Mouse (Mus musculus) cortical plate, adult 2 months (tissue): ENCODE data around the gene Akap6. TPM values are rescaled to one million over a fixed set of nuclear protein-coding genes. Genes with fewer than 3 reads are reported as not detected.

Experiments used
- H3K27ac ChIP-seq: fragments of 200-500 bp; 2 replicates; pipeline ENCODE4 v1.5.1; 2012; ENCODE audit warnings: low read length, control low read depth, inconsistent platforms; ENCODE audit not compliant: insufficient read depth
- H3K4me1 ChIP-seq: fragments of 200-500 bp; 2 replicates; pipeline ENCODE4 v1.6.1; 2011; ENCODE audit warnings: low read length; ENCODE audit not compliant: control insufficient read depth, insufficient read depth
- H3K4me3 ChIP-seq: fragments of 200-500 bp; 2 replicates; pipeline ENCODE4 v1.5.1; 2011; ENCODE audit warnings: mild to moderate bottlenecking, low read length, control low read depth; ENCODE audit not compliant: insufficient read depth
- CTCF ChIP-seq: fragments of 200-500 bp; IDR thresholded peaks from 2 replicates; pipeline ENCODE4 v1.5.1; 2011; ENCODE audit warnings: mild to moderate bottlenecking, control low read depth, low read length; ENCODE audit not compliant: insufficient read depth; ENCODE audit errors: extremely low read depth
- POLR2A ChIP-seq: fragments of 200-500 bp; IDR thresholded peaks from 2 replicates; pipeline ENCODE4 v1.6.1; 2011; ENCODE audit warnings: mild to moderate bottlenecking, low read length, control low read depth; ENCODE audit not compliant: insufficient read depth; ENCODE audit errors: extremely low read depth
- polyA plus RNA-seq: library from polyadenylated mRNA; depleted of rRNA; stranded (reverse); fragments of >200 nt; gene quantifications from 2 replicates; pipeline ENCODE4 v1.2.3, GENCODE M21; 2012

Gene Akap6
- polyA plus RNA-seq, 1 experiment: 35.8 TPM

GRCm38 (mm10) chr12:53040634-53041033, 341.5 kb downstream of the Akap6 start:
- TF ChIP-seq POLR2A: no peak
- TF ChIP-seq CTCF: no peak
- Histone ChIP-seq H3K4me3 (no peak overlapping the region), H3K4me1 (peaks cover 4% of the 10 kb centered on the region; the same call in 1 of the 2 replicates), H3K27ac (no peak overlapping the region)

GRCm38 (mm10) chr12:53042739-53043138, 343.6 kb downstream of the Akap6 start:
- Histone ChIP-seq H3K4me3 (no peak overlapping the region), H3K4me1 (peaks cover 4% of the 10 kb centered on the region; the same call in 1 of the 2 replicates), H3K27ac (no peak overlapping the region)
- no peak for TF ChIP-seq POLR2A
- TF ChIP-seq CTCF: peak; percentile 63

- Histone ChIP-seq H3K4me3 (no peak overlapping the region), H3K27ac (no peak overlapping the region), H3K4me1 (no peaks in the 10 kb centered on the region)
- no peak for TF ChIP-seq CTCF
- TF ChIP-seq POLR2A: no peak
These were observed 358.4 kb downstream of the Akap6 start for GRCm38 (mm10) chr12:53057606-53058005.

- Histone ChIP-seq H3K4me3 (no peak overlapping the region), H3K27ac (no peak overlapping the region), H3K4me1 (peaks cover 1% of the 10 kb centered on the region; the same call in 1 of the 2 replicates)
- TF ChIP-seq POLR2A: no peak
- TF ChIP-seq CTCF: no peak
These were observed 361.7 kb downstream of the Akap6 start for GRCm38 (mm10) chr12:53060903-53061302.

GRCm38 (mm10) chr12:53061466-53062124, 362.4 kb downstream of the Akap6 start:
- H3K4me3 ChIP-seq: no peak overlapping the region
- no peak for TF ChIP-seq POLR2A
- no peak for TF ChIP-seq CTCF
- H3K4me1 ChIP-seq: peaks cover 1% of the 10 kb centered on the region; the same call in 1 of the 2 replicates
- H3K27ac ChIP-seq: no peak overlapping the region

- TF ChIP-seq CTCF (no peak), POLR2A (no peak)
- Histone ChIP-seq H3K27ac (no peak overlapping the region), H3K4me1 (peaks cover 1% of the 10 kb centered on the region; the same call in 1 of the 2 replicates), H3K4me3 (no peak overlapping the region)
These were observed 363.8 kb downstream of the Akap6 start for GRCm38 (mm10) chr12:53063003-53063402.

- no peak overlapping the region for H3K27ac ChIP-seq
- TF ChIP-seq POLR2A (no peak), CTCF (no peak)
These were observed 365.1 kb downstream of the Akap6 start for GRCm38 (mm10) chr12:53064241-53064760.

GRCm38 (mm10) chr12:53065031-53065785, 366.0 kb downstream of the Akap6 start:
- TF ChIP-seq POLR2A (no peak), CTCF (no peak)
- Histone ChIP-seq H3K4me3 (no peak overlapping the region), H3K4me1 (peaks cover 1% of the 10 kb centered on the region; the same call in 1 of the 2 replicates), H3K27ac (no peak overlapping the region)

More at GRCm38 (mm10) chr12:53064241-53064760, 365.1 kb downstream of the Akap6 start:
- Histone ChIP-seq H3K4me3 (no peak overlapping the region), H3K4me1 (peaks cover 1% of the 10 kb centered on the region; the same call in 1 of the 2 replicates)

GRCm38 (mm10) chr12:53066321-53066720, 367.1 kb downstream of the Akap6 start:
- TF ChIP-seq CTCF (no peak), POLR2A (no peak)
- Histone ChIP-seq H3K4me3 (no peak overlapping the region), H3K4me1 (peaks cover 1% of the 10 kb centered on the region; the same call in 1 of the 2 replicates), H3K27ac (no peak overlapping the region)
